Mouse (Mus musculus) myocyte (in vitro differentiated cells): ENCODE measurements at regions not wholly inside any gene's neighbourhood (a gene's known extent, or its start where the extent isn't known, plus 50 kb on each side); places are given as distances from the start of the nearest gene placed in this dataset.

ENCODE experiments used
- E2F4 ChIP-seq: IDR thresholded peaks from one replicate; pipeline ENCODE4 v1.6.1; 2011; ENCODE audit warnings: mild to moderate bottlenecking, control low read depth, moderate library complexity; ENCODE audit not compliant: insufficient read depth
- POLR2A ChIP-seq: IDR thresholded peaks from one replicate; pipeline ENCODE4 v1.6.1; 2011; ENCODE audit warnings: low read depth, mild to moderate bottlenecking, control low read depth, moderate library complexity; ENCODE audit not compliant: insufficient read length
- TCF3 ChIP-seq: IDR thresholded peaks from one replicate; pipeline ENCODE4 v1.6.1; 2011; ENCODE audit warnings: low read depth, control low read depth; ENCODE audit not compliant: insufficient read length

GRCm38 (mm10) chr6:84434532-84434931 is 159.2 kb downstream of the Cyp26b1 start:
- TF ChIP-seq POLR2A (no peak), E2F4 (no peak), TCF3 (no peak)
